Mouse (Mus musculus) kidney, adult 8-10 months (tissue): ENCODE data around the gene Cers6.

Source experiments
- DNase-seq, 2 experiments: peaks; one replicate each; pipeline ENCODE4 v3.0.0; 2022

The Cers6 gene

DNA sequence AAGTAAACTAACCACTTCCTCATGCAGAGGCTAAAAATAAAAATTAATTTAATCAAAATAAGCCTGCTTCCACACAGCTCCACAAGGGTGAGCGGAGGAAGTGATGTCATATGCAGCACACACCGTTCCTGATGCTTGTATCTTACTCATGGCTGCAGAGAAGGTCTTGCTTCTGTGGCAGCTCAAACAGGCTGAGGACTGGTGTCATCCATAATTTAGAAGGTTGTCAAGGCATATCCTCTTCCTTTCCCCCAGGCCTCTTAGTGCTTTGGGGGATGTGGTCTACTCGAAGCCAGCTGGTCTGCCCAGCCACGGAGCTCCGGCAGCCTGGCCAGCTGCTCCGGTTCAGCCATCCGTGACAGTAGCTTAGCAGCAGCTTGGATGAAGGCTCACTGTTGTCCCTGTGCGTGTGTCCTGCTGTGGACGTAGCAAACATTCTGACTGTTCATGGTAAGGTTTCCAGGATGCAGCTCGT lies 267.7 kb downstream of the Cers6 start:
- peak; percentile 18 to 33 for DNase-seq

DNA sequence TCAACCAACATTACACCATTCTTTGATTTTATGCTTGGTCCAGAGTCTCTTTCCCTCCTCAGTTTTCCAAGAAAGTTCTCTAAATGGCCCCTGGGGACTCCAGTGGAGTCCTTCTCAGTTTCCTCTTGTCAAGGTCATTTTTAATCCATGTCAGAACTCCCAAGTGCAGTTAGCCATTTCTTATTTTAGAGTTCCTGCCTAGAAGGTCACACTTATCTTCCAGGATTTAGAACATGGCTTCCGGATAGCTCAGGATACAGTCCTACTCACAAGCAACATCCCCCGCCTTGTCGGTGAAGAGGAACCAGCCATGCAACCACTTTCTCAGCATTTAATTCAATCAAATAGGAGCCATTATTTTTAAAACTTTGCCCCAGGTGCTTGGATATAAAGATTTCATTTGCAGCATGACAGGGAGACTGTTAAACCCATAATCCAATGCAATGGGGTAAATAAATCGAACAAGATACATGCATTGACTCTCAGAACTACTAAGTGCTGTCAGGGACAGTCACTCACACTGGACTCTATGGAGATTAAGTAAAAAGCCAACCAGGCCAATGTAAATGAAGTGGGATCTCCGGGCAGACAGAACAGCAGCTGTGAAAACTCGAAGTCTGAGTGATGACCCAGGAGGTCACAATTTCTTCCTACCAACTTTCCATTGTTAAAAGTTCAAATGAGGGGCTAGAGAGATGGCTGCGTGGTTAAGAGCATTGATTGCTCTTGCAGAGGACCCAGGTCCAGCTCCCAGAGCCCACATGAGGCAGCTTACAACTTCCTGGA lies 268.4 kb downstream of the Cers6 start:
- peak in 1 of 2 experiments; percentile 32 for DNase-seq

- no peak for DNase-seq
Observed at GRCm38 (mm10) chr2:69132046-69132445, 270.8 kb downstream of the Cers6 start.

DNA sequence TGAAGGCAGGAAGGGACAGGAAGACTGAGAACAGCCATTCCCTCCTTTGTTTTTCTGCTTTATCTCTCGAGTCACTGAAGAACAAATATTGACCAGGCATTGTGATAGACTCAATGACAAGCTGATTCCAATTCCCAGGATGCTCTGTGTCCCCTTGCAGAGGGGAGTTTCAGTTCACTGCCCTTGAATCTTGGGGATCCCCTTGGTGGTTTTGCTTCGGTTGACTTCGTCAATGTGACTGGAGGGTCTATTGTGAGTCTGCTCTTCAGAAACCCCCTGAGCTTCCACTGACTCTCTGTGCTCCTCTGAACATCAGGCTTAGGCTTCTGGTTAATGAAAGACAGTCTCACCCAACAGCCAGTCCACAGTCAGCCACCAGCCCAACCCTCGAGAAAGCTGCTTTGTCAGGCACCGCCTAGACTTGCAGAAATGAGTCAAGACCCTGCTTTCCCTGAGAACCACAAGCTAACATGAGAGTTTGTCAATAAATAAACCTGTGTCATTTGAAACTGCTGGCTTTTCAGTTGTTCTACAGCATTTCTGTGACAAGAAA lies 271.3 kb downstream of the Cers6 start:
- no peak for DNase-seq

- DNase-seq: no peak
Observed at GRCm38 (mm10) chr2:69134186-69134585, 272.9 kb downstream of the Cers6 start.

GRCm38 (mm10) chr2:69134937-69135336 lies 273.7 kb downstream of the Cers6 start:
- DNase-seq: no peak

GRCm38 (mm10) chr2:69135661-69136576 lies 274.7 kb downstream of the Cers6 start, which contains the start of gene Nostrin:
Gene Nostrin (plus strand): TSS chr2:69135800.
- peak; percentile 42 to 49 for DNase-seq

DNA sequence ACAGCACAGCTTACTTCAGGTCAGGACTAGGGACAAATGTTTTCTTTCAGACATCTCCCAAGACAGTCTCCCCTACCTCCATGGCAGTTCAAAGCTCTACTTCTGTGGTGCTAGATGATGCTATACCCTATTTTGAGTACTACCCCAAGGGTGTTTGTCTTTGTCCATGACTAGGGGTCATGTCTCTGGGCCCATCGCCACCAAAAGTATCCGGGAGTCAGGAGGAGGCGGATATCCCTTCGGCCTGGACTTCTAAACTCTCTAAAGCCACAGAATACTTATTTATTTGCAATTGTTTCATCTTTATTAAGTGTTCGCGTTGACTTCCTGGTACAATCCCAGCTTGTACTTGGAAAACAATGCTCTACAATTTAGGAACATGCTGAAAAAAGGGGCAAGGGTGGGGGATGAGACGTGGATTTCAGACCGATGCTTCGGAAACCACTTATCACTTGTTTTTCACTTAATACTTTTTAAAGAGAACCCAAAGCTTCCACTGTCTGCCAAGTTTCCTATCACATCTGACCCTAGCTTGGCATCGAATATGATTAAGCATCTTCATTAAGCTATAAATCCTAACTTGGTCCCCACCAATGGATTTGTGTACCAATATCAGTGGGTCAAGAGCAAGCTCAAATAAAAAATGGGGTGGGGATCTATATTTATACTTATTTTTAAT lies 276.3 kb downstream of the Cers6 start:
- DNase-seq: peak; percentile 23 to 24

DNA sequence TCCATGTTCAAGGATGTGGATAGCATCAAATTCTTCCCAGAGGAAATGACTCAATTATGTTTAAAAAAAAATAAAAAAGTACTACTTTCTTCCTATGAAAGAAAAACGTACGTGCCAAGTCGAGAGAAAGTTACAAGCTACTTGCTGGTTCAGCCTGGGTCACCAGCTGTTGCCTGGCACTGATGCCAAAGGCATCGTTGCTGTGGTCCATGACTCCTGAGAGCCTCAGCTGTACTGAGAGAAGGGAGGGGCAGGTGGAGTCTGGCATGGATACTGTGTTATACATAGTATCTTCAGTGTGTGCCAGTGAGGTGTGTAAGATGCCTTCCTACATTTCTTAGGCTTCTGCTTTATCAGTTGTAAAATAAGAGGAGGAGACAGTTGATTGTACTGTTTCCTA lies 277.5 kb downstream of the Cers6 start:
- no peak for DNase-seq

DNA sequence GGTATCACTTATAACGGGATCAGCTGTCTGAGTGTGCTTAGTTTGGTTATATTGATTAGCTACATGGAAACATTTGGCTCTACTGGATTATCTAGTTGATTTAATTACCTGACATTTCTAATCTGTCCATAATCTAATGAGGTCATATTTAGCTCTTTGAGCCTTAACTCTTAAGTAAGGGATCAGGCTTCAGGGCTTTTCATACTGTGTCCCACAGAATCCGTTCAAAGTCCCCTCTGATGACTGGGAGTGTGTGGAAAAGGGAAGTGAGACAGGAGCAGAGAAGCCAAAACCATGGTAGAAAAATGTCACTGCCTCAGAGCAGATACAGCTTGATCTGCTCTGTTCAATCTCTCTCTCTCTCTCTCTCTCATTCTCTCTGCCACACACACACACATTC lies 279.0 kb downstream of the Cers6 start:
- DNase-seq: no peak

DNA sequence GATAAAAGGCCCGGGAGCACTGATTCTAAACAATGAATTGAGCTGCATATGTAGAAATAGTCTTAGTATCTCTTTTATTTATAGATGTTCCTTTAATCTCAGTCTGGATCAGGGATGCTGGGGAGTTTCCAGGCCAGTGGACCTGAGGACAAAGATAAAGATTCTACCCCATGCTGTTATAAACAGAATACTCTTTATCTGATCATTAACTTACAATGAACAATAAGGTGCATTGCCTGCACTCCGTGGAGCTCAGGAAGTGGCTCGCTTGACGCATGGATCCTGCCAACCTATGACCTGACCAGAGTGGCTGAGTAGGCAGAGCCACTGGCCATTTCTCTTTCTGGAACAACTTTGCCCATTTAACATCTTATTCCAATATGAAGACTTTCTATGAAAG lies 279.6 kb downstream of the Cers6 start:
- no peak for DNase-seq

- DNase-seq: no peak
Observed at GRCm38 (mm10) chr2:69148691-69149090, 287.4 kb downstream of the Cers6 start.

DNA sequence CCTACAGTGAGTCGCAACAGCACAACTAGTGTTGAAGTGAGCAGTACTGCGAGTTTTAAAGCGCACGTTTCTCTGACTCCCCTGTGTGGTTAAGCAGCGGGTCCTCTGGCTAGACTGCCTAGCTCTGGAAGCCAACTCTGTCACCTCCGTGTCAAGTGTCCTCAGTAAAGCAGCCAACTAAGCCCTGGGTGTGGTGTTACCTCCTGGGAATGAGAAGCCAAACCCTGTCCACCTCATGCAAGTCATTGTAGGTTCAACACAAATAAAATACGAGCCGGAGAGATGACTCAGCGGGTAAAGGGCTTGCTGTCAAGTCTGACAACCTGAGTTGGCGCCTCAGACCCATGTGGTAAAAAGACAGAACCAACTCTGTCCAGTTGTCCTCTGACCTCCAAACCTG lies 287.9 kb downstream of the Cers6 start:
- DNase-seq: no peak

DNA sequence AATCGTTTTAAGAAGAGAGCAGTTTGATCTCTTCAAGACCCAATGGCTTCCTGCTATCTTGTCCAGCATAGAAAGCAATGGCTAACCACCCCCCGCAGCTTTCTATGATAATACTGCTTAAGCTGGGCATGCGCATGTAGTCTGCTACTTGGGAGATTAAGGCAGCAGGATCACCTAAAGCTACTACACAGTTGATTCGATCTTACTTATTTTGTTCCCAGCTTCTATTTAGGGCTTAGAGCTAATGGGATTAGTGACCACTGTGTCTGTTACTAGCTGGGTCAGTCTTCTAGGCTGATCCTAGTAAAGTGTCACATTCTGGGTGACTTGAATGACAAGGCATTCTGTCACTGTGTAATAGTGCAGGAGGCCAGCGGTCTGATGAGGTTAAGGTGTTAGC lies 289.6 kb downstream of the Cers6 start:
- DNase-seq: no peak

- no peak for DNase-seq
Observed at GRCm38 (mm10) chr2:69155861-69156260, 294.6 kb downstream of the Cers6 start.

GRCm38 (mm10) chr2:69156283-69156682 lies 295.0 kb downstream of the Cers6 start:
- no peak for DNase-seq

DNA sequence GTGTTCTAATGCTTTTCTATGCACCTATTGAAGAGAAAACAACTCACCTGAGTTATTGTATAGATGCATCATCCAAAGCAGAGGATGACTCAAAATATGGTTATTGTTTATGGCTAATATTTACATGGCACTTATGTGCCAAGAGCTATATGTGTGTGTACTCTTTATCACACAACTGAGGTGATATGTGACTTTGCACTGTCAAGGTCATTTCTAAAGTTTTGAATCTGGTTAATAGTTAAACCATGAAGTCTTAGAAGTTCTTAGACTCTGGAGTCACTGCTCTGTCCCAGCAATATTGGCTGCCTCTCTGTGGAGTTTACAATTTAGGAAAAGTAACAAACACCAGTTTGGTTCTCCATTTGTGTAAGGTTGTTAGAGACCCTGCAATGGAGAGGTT lies 297.7 kb downstream of the Cers6 start:
- DNase-seq: no peak
